Mouse (Mus musculus) kidney, adult 11 months (tissue): Measurements from ENCODE around the gene Gm11554.
"Not testable (repeated sequence)": the region's sequence is repeated elsewhere in the genome, so short reads cannot be mapped to it uniquely, and the experiment has no call there.

Source experiments
- DNase-seq: peaks from one replicate; pipeline ENCODE4 v3.0.0; 2022

The Gm11554 gene

DNA sequence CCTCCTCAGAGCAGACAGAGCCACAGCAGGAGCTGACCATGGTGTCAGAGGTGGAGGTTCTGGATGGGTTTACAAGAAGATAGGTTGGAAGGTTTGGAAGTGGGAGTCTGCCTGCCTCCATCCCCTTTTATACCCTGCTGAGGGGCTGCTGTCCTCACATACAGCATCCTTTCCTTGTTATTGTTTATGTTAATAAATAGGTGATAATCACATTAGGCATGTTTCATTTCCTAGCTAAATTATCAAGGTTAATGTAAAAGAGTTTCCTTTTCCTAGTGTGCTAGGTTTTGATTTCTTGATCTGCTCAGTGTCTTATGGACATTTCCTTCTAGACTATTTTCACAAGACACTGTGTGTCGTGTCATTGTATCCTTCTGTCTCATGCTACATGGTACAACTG lies at the start of gene Gm11554:
TSS of gene Gm11554 (minus strand) at position 101 of the 400 bp plus-strand sequence.
- DNase-seq = not testable (repeated sequence)

DNA sequence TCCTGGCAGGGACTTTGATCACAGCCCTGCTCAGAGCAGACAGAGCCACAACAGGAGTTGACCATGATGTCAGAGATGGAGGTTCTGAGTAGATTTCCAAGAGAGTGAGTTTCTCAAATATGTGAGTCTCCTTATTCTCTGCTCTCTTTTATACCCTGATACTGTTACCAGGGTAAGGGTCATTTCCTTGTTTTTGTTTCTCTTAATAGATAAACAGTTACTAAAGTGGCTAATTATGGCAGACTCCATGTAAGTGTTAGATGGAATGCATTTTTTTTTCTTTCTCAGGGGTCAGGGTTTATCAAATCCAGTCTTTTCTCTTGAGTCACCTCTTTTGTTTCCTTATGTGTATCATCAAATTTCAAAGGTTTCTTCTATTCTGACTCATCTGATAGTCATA lies 47.3 kb upstream of the Gm11554 start, which contains the start of gene Krtap4-16:
TSS of gene Krtap4-16 (minus strand) at position 101 of the 400 bp plus-strand sequence.
- no peak for DNase-seq

DNA sequence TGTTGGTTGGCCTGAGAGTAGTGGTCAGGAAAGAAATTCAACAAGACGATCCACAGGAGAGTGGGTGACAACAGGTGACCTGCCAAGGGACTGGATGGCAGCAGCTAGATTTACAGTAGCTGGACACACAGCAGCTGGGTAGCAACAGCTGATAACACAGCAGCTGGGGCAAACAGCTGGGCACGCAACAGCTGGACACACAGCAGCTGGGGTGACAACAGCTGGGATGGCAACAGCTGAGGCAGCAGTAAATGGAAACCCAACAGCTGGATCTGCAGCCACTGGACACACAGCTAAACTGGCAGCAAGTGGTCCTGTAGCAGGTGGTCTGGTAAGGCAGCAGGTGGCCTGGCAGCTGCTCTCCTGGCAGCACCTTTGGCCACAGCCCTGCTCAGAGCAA lies 42.5 kb upstream of the Gm11554 start:
- DNase-seq = no peak

DNA sequence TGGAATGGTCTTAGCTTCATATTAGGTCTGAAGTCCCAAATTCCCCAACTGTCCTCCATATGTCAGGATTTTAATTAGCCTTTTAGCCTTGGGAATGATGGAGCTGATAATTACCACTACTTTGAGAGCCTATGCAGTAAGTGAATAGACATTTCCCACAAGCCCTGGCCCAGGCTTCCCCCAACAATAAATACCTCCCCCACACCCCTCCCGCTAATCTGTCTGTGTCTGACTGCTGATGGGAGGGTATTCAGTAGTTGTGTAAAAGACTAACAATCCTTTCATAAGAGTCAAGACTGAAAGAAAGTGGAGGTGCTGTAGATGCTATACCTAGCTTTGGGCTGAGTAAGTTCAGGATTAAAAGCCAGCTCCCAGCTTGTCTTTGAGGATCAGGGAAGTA lies 37.9 kb upstream of the Gm11554 start:
- no peak for DNase-seq

DNA sequence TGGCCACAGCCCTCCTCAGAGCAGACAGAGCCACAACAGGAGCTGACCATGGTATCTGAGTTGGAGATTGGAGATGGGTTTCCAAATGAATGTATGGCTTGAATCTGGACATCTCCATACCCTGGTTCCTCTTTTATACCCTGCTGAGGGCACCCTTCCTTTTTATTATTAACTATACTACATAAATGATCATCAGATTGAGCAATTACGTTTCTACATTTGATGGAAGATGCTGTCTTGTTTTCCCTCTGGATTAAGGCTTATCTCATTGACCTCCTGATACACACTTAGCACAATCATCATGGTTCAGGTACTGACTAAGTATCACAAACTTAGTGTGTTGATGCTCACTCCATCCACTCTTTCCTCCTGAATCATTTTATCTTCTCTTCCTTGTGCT lies 33.7 kb upstream of the Gm11554 start, which contains the start of gene 2300003K06Rik:
TSS of gene 2300003K06Rik (minus strand) at position 101 of the 400 bp plus-strand sequence.
- no peak for DNase-seq

DNA sequence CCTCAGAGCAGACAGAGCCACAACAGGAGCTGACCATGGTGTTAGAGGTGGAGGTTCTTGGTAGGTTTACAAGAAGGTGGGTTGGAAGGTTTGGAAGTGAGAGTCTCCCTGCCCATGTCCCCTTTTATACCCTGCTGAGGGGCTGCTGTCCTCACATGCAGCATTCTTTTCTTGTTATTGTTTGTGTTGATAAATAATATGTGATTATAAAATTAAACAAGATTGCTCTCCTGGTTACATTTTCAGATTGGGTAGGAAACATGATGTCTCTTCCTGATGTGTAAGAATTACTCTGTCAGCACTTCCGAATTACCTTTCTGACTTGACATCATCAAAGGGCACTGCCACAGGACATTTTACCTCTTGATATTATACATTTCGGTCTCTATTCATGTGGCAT lies 11.3 kb upstream of the Gm11554 start, which contains the start of gene Gm11564:
TSS of gene Gm11564 (minus strand) at position 101 of the 400 bp plus-strand sequence.
- not testable (repeated sequence) for DNase-seq

DNA sequence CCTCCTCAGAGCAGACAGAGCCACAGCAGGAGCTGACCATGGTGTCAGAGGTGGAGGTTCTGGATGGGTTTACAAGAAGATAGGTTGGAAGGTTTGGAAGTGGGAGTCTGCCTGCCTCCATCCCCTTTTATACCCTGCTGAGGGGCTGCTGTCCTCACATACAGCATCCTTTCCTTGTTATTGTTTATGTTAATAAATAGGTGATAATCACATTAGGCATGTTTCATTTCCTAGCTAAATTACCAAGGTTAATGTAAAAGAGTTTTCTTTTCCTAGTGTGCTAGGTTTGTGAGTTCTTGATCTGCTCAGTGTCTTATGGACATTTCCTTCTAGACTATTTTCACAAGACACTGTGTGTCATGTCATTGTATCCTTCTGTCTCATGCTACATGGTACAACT lies 5.5 kb upstream of the Gm11554 start, which contains the start of gene Krtap4-13:
TSS of gene Krtap4-13 (minus strand) at position 101 of the 400 bp plus-strand sequence.
- not testable (repeated sequence) for DNase-seq

DNA sequence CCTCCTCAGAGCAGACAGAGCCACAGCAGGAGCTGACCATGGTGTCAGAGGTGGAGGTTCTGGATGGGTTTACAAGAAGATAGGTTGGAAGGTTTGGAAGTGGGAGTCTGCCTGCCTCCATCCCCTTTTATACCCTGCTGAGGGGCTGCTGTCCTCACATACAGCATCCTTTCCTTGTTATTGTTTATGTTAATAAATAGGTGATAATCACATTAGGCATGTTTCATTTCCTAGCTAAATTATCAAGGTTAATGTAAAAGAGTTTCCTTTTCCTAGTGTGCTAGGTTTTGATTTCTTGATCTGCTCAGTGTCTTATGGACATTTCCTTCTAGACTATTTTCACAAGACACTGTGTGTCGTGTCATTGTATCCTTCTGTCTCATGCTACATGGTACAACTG lies 5.4 kb downstream of the Gm11554 start, which contains the start of gene Gm11569:
TSS of gene Gm11569 (minus strand) at position 101 of the 400 bp plus-strand sequence.
- DNase-seq = not testable (repeated sequence)

DNA sequence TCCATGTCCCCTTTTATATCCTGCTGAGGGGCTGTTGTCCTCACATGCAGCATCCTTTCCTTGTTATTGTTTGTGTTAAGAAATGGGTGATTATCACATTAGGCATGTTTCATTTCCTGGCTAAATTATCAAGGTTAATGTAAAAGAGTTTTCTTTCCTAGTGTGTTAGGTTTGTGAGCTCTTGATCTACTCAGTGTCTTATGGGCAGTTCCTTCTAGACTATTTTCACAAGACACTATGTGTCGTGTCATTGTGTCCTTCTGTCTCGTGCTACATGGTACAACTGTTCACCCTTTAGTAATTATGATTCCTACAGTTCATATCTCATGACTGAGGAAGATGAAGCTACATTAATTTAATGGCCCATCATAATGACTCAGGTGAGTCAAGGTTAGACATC lies 10.9 kb downstream of the Gm11554 start, which contains the start of gene Gm11596:
TSS of gene Gm11596 (minus strand) at position 101 of the 400 bp plus-strand sequence.
- DNase-seq = no peak

DNA sequence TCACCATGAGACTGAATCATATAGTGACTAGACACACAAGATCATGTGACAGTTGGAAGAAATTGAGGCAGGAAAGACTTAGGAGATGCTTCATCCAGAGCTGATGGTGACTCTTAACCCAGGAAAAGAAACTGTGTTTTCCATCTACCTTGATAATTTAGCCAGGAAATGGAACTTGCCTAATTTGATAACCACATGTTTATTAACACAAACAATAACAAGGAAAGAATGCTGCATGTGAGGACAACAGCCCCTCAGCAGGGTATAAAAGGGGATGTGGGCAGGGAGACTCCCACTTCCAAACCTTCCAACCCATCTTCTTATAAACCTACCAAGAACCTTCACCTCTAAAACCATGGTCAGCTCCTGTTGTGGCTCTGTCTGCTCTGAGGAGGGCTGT lies 19.3 kb downstream of the Gm11554 start, which contains the start of gene Krtap4-9:
TSS of gene Krtap4-9 (plus strand) at position 301 of the 400 bp plus-strand sequence.
- DNase-seq = not testable (repeated sequence)

DNA sequence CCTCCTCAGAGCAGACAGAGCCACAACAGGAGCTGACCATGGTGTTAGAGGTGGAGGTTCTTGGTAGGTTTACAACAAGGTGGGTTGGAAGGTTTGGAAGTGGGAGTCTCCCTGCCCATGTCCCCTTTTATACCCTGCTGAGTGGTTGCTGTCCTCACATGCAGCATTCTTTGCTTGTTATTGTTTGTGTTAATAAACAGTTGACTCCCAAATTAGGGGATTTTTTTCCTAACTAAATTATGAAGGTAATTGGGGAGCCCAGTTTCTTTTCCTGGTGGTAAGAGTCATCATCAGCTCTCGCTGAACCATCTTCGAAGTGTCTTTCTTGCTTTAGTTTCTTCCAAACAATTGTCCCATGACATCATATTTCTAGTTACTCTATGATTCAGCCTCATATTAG lies 23.6 kb downstream of the Gm11554 start, which contains the start of gene Krtap4-8:
TSS of gene Krtap4-8 (minus strand) at position 101 of the 400 bp plus-strand sequence.
- DNase-seq = no peak

DNA sequence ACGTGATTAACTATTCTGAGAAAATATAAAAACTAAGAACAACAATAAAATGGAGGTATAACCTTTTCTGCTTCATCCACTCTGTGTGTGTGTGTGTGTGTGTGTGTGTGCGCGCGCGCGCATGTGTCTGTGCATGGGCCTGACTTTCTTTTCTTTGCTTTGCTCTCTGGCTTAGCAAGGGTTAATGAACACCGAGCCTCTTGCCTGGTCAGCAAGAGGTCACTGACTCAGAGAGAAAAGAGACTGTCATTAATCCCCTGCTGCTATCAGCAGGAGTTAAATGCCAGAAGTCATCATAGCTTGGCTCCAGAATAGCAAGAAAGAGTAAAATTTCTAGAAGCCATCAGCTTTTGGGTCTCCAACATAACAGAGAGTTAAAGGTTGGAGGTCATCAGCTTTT lies 25.8 kb downstream of the Gm11554 start:
- DNase-seq = peak; percentile 5

DNA sequence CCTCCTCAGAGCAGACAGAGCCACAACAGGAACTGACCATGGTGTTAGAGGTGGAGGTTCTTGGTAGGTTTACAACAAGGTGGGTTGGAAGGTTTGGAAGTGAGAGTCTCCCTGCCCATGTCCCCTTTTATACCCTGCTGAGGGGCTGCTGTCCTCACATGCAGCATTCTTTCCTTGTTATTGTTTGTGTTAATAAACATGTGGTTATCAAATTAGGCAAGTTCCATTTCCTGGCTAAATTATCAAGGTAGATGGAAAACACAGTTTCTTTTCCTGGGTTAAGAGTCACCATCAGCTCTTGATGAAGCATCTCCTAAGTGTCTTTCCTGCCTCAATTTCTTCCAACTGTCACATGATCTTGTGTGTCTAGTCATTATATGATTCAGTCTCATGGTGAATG lies 31.4 kb downstream of the Gm11554 start, which contains the start of gene Gm11595:
TSS of gene Gm11595 (minus strand) at position 101 of the 400 bp plus-strand sequence.
- not testable (repeated sequence) for DNase-seq

DNA sequence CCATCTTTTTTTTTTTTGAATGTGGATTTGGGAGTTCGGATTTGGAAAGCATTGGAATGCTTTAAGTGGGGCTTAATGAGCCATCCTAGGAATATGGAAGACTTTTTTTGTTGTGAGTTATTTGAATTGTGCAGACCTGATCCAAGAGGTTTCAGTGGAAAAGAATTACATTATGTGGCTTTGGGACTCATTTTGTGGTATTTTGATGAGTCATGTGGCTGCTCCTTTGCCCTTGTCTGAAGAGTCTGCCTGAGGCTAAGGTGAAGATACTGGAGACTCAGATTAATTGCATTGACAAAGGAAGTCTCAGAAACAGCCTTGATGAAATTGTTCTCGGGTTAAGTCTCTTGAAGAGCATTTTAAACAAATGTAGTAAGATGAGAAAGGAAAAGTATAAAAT lies 35.8 kb downstream of the Gm11554 start:
- DNase-seq = no peak

DNA sequence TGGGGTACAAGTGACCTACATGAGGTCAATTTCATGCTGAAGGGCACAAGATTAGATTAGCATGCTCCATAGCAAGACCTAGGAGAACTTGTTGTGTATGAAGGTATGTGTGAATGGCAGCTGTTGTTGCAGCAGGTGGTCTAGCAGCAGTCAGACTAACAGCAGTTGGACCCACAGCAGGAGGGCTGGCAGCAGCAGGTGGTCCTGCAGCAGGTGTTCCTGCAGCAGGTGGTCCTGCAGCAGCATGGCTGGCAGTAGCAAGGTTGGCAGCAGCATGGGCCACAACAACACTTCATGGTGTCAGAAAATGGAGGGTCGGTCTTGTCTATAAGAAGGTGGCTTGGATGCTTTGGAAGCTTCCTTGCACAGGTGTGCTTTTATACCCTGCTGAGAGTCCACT lies 45.4 kb downstream of the Gm11554 start:
- no peak for DNase-seq
